Mouse (Mus musculus) brain, embryonic 14.5 days (tissue): ENCODE measurements around the gene Ano9. TPM values are rescaled to one million over a fixed set of nuclear protein-coding genes. Genes with fewer than 3 reads are reported as not detected.

ENCODE experiments used
- DNase-seq: peaks from one replicate; pipeline ENCODE4 v3.0.0-alpha.2; 2011; ENCODE audit warnings: low read depth
- CTCF ChIP-seq: fragments of 200-500 bp; IDR thresholded peaks from 2 replicates; pipeline ENCODE4 v1.5.1; 2012; ENCODE audit warnings: inconsistent platforms, mild to moderate bottlenecking, moderate library complexity, borderline replicate concordance; ENCODE audit not compliant: insufficient read depth, insufficient read length; ENCODE audit errors: extremely low read depth
- POLR2A ChIP-seq: fragments of 200-500 bp; IDR thresholded peaks from 2 replicates; pipeline ENCODE4 v1.6.1; 2012; ENCODE audit warnings: mild to moderate bottlenecking, inconsistent platforms, borderline replicate concordance; ENCODE audit not compliant: poor library complexity, insufficient read depth, insufficient read length, severe bottlenecking; ENCODE audit errors: extremely low read depth
- polyA plus RNA-seq: library from polyadenylated mRNA; depleted of rRNA; stranded (reverse); fragments of >200 nt; gene quantifications from 2 replicates; pipeline ENCODE4 v1.2.3, GENCODE M21; 2012

The Ano9 gene
- polyA plus RNA-seq, 1 experiment: 0.44 TPM

- no peak for DNase-seq
- TF ChIP-seq POLR2A: no peak
- TF ChIP-seq CTCF: peak; percentile 43; the same call in 1 of the 2 replicates
Observed at GRCm38 (mm10) chr7:141072017-141072745, 45.4 kb downstream of the Ano9 start.

GRCm38 (mm10) chr7:141070058-141070862 is 47.3 kb downstream of the Ano9 start:
- TF ChIP-seq CTCF (peak; percentile 77; the same call in 1 of the 2 replicates), POLR2A (no peak)
- DNase-seq: peak; percentile 92

- no peak for DNase-seq
- no peak for TF ChIP-seq CTCF
- TF ChIP-seq POLR2A: no peak
Observed at GRCm38 (mm10) chr7:141068351-141068750, 49.3 kb downstream of the Ano9 start.

GRCm38 (mm10) chr7:141064576-141064975 is 53.0 kb downstream of the Ano9 start:
- DNase-seq: no peak
- no peak for TF ChIP-seq POLR2A
- no peak for TF ChIP-seq CTCF

- no peak for TF ChIP-seq POLR2A
Observed at GRCm38 (mm10) chr7:141064175-141064574, 53.4 kb downstream of the Ano9 start.

GRCm38 (mm10) chr7:141063353-141063752 is 54.3 kb downstream of the Ano9 start:
- DNase-seq: no peak
- TF ChIP-seq CTCF: no peak
- TF ChIP-seq POLR2A: no peak

More at GRCm38 (mm10) chr7:141064175-141064574, 53.4 kb downstream of the Ano9 start:
- DNase-seq: no peak

- DNase-seq: no peak
- TF ChIP-seq CTCF: no peak
- TF ChIP-seq POLR2A: no peak
Observed at GRCm38 (mm10) chr7:141062525-141062924, 55.1 kb downstream of the Ano9 start.

GRCm38 (mm10) chr7:141061269-141061692 is 56.3 kb downstream of the Ano9 start:
- TF ChIP-seq POLR2A: no peak
- no peak for TF ChIP-seq CTCF
- no peak for DNase-seq

- peak; percentile 97 for DNase-seq
- TF ChIP-seq CTCF (no peak), POLR2A (peak; percentile 69)
Observed at GRCm38 (mm10) chr7:141060426-141061242, 57.0 kb downstream of the Ano9 start, which contains the start of gene B4galnt4. TSS of gene B4galnt4 (plus strand) at chr7:141061104.

- TF ChIP-seq CTCF (no peak), POLR2A (no peak)
- DNase-seq: no peak
Observed at GRCm38 (mm10) chr7:141059929-141060328, 57.7 kb downstream of the Ano9 start.
